Mouse (Mus musculus) liver, embryonic 14.5 days (tissue): ENCODE results near the gene Homer3. TPM values are rescaled to one million over a fixed set of nuclear protein-coding genes. Genes with fewer than 3 reads are reported as not detected.
A peak's percentile ranks its signal among the peaks of the same experiment; 100 is the strongest.

ENCODE experiments used
- ATAC-seq: fragments of 200-750 bp; cut with Nextera tagmentation; 2 replicates; pipeline ENCODE4 v1.8.0; 2017; ENCODE audit warnings: moderate number of reproducible peaks, mild to moderate bottlenecking, moderate library complexity; ENCODE audit not compliant: insufficient read depth
- DNase-seq, 3 experiments: peaks; one replicate each; pipeline ENCODE4 v3.0.0-alpha.2; 2012 to 2013; ENCODE audit warnings: low read depth in 3 of 3, low spot score in 3 of 3
- H3K27ac ChIP-seq: fragments of 300-500 bp; sonication (generic); 2 replicates; pipeline ENCODE4 v1.5.1; 2014; ENCODE audit warnings: moderate library complexity, mild to moderate bottlenecking, control low read depth, inconsistent platforms
- H3K27me3 ChIP-seq: fragments of 300-500 bp; sonication (generic); 2 replicates; pipeline ENCODE4 v1.6.1; 2014; ENCODE audit warnings: mild to moderate bottlenecking, low read length, moderate library complexity; ENCODE audit not compliant: control insufficient read depth, insufficient read depth
- H3K36me3 ChIP-seq: fragments of 300-500 bp; sonication (generic); replicated peaks from 2 replicates; pipeline ENCODE4 v1.6.1; 2014; ENCODE audit warnings: low read depth; ENCODE audit not compliant: control insufficient read depth, insufficient read depth
- H3K4me1 ChIP-seq, 2 experiments: fragments of 200-500 bp in 1 of 2; fragments of 300-500 bp in 1 of 2; sonication (generic) in 1 of 2; replicated peaks; 2 replicates each; pipeline ENCODE4 v1.6.1; 2012 to 2014; ENCODE audit warnings: antibody characterized with exemption in 1 of 2, inconsistent platforms in 1 of 2, low read length in 1 of 2; ENCODE audit not compliant: control insufficient read depth in 2 of 2, insufficient read depth in 2 of 2
- H3K4me2 ChIP-seq: fragments of 300-500 bp; sonication (generic); 2 replicates; pipeline ENCODE4 v1.6.1; 2014; ENCODE audit warnings: low read depth, mild to moderate bottlenecking, control low read depth, moderate library complexity
- H3K4me3 ChIP-seq, 2 experiments: fragments of 200-500 bp in 1 of 2; fragments of 300-500 bp in 1 of 2; sonication (generic) in 1 of 2; 2 replicates each; pipeline ENCODE4 v1.5.1; 2012 to 2014; ENCODE audit warnings: low read depth in 2 of 2, low read length in 2 of 2, mild to moderate bottlenecking in 2 of 2, control low read depth in 1 of 2, inconsistent platforms in 1 of 2, moderate library complexity in 1 of 2; ENCODE audit not compliant: insufficient read depth in 1 of 2
- H3K9ac ChIP-seq: fragments of 300-500 bp; sonication (generic); replicated peaks from 2 replicates; pipeline ENCODE4 v1.6.1; 2014; ENCODE audit warnings: mild to moderate bottlenecking, control low read depth, moderate library complexity
- H3K9me3 ChIP-seq: fragments of 300-500 bp; sonication (generic); 2 replicates; pipeline ENCODE4 v1.6.1; 2016; ENCODE audit warnings: low read length, mixed read lengths; ENCODE audit not compliant: control insufficient read depth
- CTCF ChIP-seq: IDR thresholded peaks from 2 replicates; pipeline ENCODE4 v1.5.1; 2016; ENCODE audit warnings: antibody characterized with exemption, low read depth, control low read depth
- EP300 ChIP-seq: IDR thresholded peaks from 2 replicates; pipeline ENCODE4 v1.6.1; 2016; ENCODE audit warnings: antibody characterized with exemption, low read depth
- WGBS: fragments of 180-500 bp; shearing (Covaris S2); extraction: QIAGEN DNeasy Blood & Tissue Kit; methylation state at CpG from one replicate; pipeline ENCODE4 v1.1.7; 2014; ENCODE audit not compliant: insufficient replicate concordance; 5-methylcytosine and 5-hydroxymethylcytosine counted together
- polyA plus RNA-seq, 2 experiments: library from polyadenylated mRNA; depleted of rRNA in 1 of 2; stranded (reverse) in 1 of 2; unstranded in 1 of 2; fragments of >200 nt; fragmentation: Nextera tagmentation in 1 of 2; extraction: Ambion mirVana in 1 of 2; gene quantifications; 2 replicates each; pipeline versions ENCODE4 v1.2.1 to v1.2.3; 2012 to 2014

Homer3 gene
- polyA plus RNA-seq, 2 experiments: 3.9 to 6.5 TPM

- H3K9ac ChIP-seq: no peak overlapping the region
- DNase-seq: no peak
- no peak overlapping the region for H3K27ac ChIP-seq
- H3K36me3 ChIP-seq: no peaks in the 10 kb centered on the region
- no peaks in the 10 kb centered on the region; the same call in 1 of the 2 replicates for H3K27me3 ChIP-seq
- no peak for ATAC-seq
- TF ChIP-seq CTCF: no peak
- no peak for TF ChIP-seq EP300
- no peak overlapping the region for H3K4me3 ChIP-seq
- no peak overlapping the region for H3K4me2 ChIP-seq
- WGBS: 53% methylated on average over 3 of the region's 3 CpGs
- peaks cover 0 to 27% of the 10 kb centered on the region in 2 experiments; a peak in 2 of 4 replicates for H3K4me1 ChIP-seq
- H3K9me3 ChIP-seq: no peaks in the 10 kb centered on the region
Observed at GRCm38 (mm10) chr8:70281001-70281400, 1.6 kb upstream of the Homer3 start.

DNA sequence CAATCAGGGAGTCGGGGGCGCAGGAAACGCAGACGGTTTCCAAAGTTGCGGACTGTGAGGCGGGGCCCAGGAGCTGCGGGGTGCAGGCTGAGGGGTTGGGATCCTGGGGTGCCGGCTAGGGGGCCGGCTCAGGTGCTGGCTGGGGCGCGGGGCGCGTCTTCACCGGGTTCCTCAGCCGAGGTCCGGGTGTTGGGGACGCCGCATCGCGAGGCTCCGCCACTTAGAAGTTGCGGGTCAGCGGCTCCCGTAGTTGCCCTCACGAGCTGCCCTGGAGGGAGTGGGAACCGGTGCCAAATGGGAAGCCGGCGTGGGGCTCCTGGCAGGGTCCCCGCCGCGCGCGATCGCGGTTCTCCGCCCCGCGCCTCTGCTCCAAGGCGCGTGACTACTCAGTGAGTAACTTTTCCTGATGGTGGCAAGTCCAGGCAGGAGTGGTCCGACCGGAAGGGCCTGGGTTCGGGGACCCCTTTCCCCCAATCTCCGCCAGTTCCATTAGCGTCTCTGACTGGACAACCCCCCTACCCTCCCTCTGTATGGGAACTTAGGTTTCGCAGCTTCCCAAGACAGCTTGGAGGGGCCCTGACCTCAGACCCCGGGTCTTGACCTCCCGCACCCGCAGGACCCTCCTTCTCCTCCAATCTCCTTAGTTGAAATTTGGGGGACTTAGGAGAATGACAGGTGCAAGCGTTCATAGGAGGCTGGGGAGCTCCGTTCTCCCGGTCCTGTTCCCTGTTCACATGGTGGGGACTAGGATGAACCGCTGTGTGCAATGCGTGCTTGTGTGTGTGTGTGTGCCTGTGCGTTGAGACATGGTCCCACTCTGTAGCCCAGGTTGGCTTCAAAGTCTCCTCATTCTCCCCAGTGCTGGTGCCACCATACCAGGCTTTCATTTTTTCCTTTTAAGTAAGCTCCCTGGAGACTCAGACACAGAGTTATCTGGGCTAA lies 780 bp downstream of the Homer3 start:
- no peaks in the 10 kb centered on the region; the same call in 1 of the 2 replicates for H3K27me3 ChIP-seq
- ATAC-seq (peak; percentile 36), DNase-seq (no peak)
- no peaks in the 10 kb centered on the region for H3K36me3 ChIP-seq
- no peaks in the 10 kb centered on the region; the same call in 1 of the 2 replicates for H3K9me3 ChIP-seq
- H3K4me1 ChIP-seq: peaks cover 0 to 11% of the 10 kb centered on the region in 2 experiments; a peak in 2 of 4 replicates
- no peak overlapping the region for H3K27ac ChIP-seq
- peak overlapping the region; percentile 65 to 71 for H3K4me3 ChIP-seq
- no peak for TF ChIP-seq CTCF
- no peak for TF ChIP-seq EP300
- under 1% methylated on average over 55 of the region's 55 CpGs for WGBS
- peak overlapping the region; percentile 46 for H3K9ac ChIP-seq
- H3K4me2 ChIP-seq: peak overlapping the region; percentile 74

DNA sequence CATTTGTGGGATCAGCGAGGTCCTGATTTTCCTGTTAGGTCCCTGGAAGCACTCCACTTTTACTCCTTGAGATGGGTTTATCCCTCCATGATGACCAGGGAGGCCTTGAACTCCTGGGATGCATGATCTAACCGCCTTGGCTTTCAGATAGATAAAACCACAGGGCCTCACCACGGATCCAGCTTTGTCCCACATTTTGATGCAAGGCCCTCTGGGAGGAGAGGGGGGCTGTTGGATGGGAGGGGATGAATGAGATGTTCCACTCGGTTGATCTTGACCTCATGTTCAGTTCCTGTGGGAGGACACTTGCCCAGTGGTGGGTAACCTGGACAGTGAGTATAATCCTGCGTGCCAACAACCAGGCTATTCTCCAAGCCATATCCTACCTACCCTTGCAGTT lies 1.8 kb downstream of the Homer3 start:
- Histone ChIP-seq H3K9me3 (no peaks in the 10 kb centered on the region; the same call in 1 of the 2 replicates), H3K4me2 (no peak overlapping the region), H3K27ac (no peak overlapping the region), H3K36me3 (no peaks in the 10 kb centered on the region), H3K4me1 (peaks cover 0 to 11% of the 10 kb centered on the region in 2 experiments; a peak in 2 of 4 replicates), H3K9ac (no peak overlapping the region), H3K4me3 (no peak overlapping the region), H3K27me3 (no peaks in the 10 kb centered on the region; the same call in 1 of the 2 replicates)
- no peak for ATAC-seq
- 51% methylated on average over 5 of the region's 5 CpGs for WGBS
- no peak for TF ChIP-seq CTCF
- TF ChIP-seq EP300: no peak
- DNase-seq: no peak

- no peak overlapping the region for H3K9ac ChIP-seq
- ATAC-seq (no peak), DNase-seq (no peak)
- WGBS: 90% methylated on average over 15 of the region's 15 CpGs
- no peak overlapping the region for H3K4me3 ChIP-seq
- H3K27ac ChIP-seq: no peak overlapping the region
- H3K4me2 ChIP-seq: no peak overlapping the region
- no peaks in the 10 kb centered on the region; the same call in 1 of the 2 replicates for H3K27me3 ChIP-seq
- H3K36me3 ChIP-seq: no peaks in the 10 kb centered on the region
- H3K4me1 ChIP-seq: peaks cover 0 to 11% of the 10 kb centered on the region in 2 experiments; a peak in 2 of 4 replicates
- TF ChIP-seq CTCF (no peak), EP300 (no peak)
- no peaks in the 10 kb centered on the region; the same call in 1 of the 2 replicates for H3K9me3 ChIP-seq
Observed at GRCm38 (mm10) chr8:70285304-70285703, 2.7 kb downstream of the Homer3 start.

DNA sequence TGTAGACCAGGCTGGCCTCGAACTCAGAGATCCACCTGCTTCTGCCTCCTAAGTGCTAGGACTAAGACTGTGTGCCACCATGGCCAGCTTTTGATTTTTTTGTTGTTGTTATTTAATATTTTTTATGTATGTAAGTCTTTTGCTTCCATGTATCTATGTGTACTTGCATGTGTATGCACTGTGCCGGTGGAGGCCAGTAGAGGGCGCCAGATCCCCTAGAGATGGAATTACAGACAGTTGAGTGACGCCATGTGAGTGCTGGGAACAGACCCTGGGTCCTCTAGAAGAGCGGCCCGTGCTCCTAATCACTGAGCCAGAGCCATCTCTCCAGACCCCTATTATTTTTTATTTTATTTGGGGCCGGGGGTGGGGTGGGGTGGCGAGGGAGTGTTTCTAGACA lies 4.1 kb downstream of the Homer3 start:
- WGBS: 75% methylated on average over 8 of the region's 8 CpGs
- Histone ChIP-seq H3K9ac (no peak overlapping the region), H3K36me3 (no peaks in the 10 kb centered on the region), H3K27ac (no peak overlapping the region), H3K4me2 (no peak overlapping the region), H3K4me1 (peaks cover 0 to 2% of the 10 kb centered on the region in 2 experiments; a peak in 1 of 4 replicates), H3K4me3 (no peak overlapping the region), H3K27me3 (no peaks in the 10 kb centered on the region; the same call in 1 of the 2 replicates), H3K9me3 (no peaks in the 10 kb centered on the region; the same call in 1 of the 2 replicates)
- no peak for ATAC-seq
- TF ChIP-seq EP300: no peak
- TF ChIP-seq CTCF: peak; percentile 69
- no peak for DNase-seq
